Mouse (Mus musculus): ENCODE data around the gene L3mbtl3.
A peak's percentile ranks its signal among the peaks of the same experiment; 100 is the strongest.

Gene L3mbtl3

GRCm38 (mm10) chr10:26375790-26376545, at the start of gene L3mbtl3:
Gene L3mbtl3 (minus strand): TSS chr10:26375971.
- DNase-seq = peak; percentile 72

- DNase-seq = no peak
These were observed 45.4 kb upstream of the L3mbtl3 start for GRCm38 (mm10) chr10:26421168-26421567.

GRCm38 (mm10) chr10:26388656-26389055, 12.9 kb upstream of the L3mbtl3 start:
- no peak for DNase-seq

- no peak for DNase-seq
These were observed 1.5 kb upstream of the L3mbtl3 start for GRCm38 (mm10) chr10:26377332-26377602.

GRCm38 (mm10) chr10:26376546-26377331, 968 bp upstream of the L3mbtl3 start:
- no peak for DNase-seq

- no peak for DNase-seq
These were observed 420 bp downstream of the L3mbtl3 start for GRCm38 (mm10) chr10:26375351-26375751.

GRCm38 (mm10) chr10:26374436-26375311, 1.1 kb downstream of the L3mbtl3 start:
- peak; percentile 51 for DNase-seq

- peak; percentile 30 for DNase-seq
These were observed 1.8 kb downstream of the L3mbtl3 start for GRCm38 (mm10) chr10:26373951-26374435.

GRCm38 (mm10) chr10:26372940-26373931, 2.5 kb downstream of the L3mbtl3 start:
- peak; percentile 66 for DNase-seq

GRCm38 (mm10) chr10:26371416-26371815, 4.4 kb downstream of the L3mbtl3 start:
- no peak for DNase-seq

- DNase-seq = no peak
These were observed 10.8 kb downstream of the L3mbtl3 start for GRCm38 (mm10) chr10:26364942-26365341.

GRCm38 (mm10) chr10:26364326-26364856, 11.4 kb downstream of the L3mbtl3 start:
- no peak for DNase-seq

GRCm38 (mm10) chr10:26363605-26364004, 12.2 kb downstream of the L3mbtl3 start:
- no peak for DNase-seq

GRCm38 (mm10) chr10:26358798-26359197, 17.0 kb downstream of the L3mbtl3 start:
- no peak for DNase-seq

GRCm38 (mm10) chr10:26358231-26358630, 17.5 kb downstream of the L3mbtl3 start:
- no peak for DNase-seq

- DNase-seq = no peak
These were observed 22.0 kb downstream of the L3mbtl3 start for GRCm38 (mm10) chr10:26353781-26354180.

GRCm38 (mm10) chr10:26351129-26351738, 24.5 kb downstream of the L3mbtl3 start:
- DNase-seq = no peak

- no peak for DNase-seq
These were observed 25.6 kb downstream of the L3mbtl3 start for GRCm38 (mm10) chr10:26350153-26350552.

- no peak for DNase-seq
These were observed 28.2 kb downstream of the L3mbtl3 start for GRCm38 (mm10) chr10:26347614-26348013.

- DNase-seq = no peak
These were observed 29.9 kb downstream of the L3mbtl3 start for GRCm38 (mm10) chr10:26345879-26346278.

GRCm38 (mm10) chr10:26337896-26338503, 37.8 kb downstream of the L3mbtl3 start:
- DNase-seq = no peak

Data from cerebellum, adult 9-11 months (tissue).